Mouse (Mus musculus): ENCODE results near the gene Nfix. TPM values are rescaled to one million over a fixed set of nuclear protein-coding genes. Genes with fewer than 3 reads are reported as not detected.
A peak's percentile ranks its signal among the peaks of the same experiment; 100 is the strongest.

Nfix gene
- polyA plus RNA-seq, 1 experiment, result 1.2 TPM

DNA sequence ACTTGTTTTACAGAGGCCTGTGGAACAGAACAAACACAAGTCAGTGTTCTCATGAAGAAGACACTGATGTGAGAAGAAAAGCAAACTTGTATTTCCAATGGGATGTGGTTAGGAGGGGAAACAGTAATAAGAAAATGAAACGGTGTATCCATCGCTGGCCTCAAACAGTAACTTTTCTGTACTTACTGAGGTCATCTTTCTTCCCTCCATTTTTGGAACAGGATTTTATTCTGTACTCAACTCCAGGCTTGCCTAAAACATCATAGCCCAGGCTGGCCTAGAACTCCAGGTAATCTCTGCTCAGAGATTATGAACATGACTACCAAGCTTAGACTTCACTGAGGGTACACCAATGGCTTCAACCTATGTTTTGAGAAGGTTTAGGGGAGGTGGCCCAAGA, 39.3 kb upstream of the Nfix start:
- Histone ChIP-seq H3K27ac (ENCODE audit: insufficient read depth, low read length) (no peak overlapping the region), H3K9me3 (replicated peaks; ENCODE audit: control insufficient read depth, insufficient read depth, low read length, poor library complexity, severe bottlenecking) (no peaks in the 10 kb centered on the region), H3K36me3 (ENCODE audit: control insufficient read depth, insufficient read depth, low read length, poor library complexity, severe bottlenecking) (peaks cover 72% of the 10 kb centered on the region), H3K9ac (ENCODE audit: low read depth, poor library complexity, severe bottlenecking) (peak overlapping the region; percentile 95), H3K27me3 (ENCODE audit: control insufficient read depth, insufficient read depth, low read length, poor library complexity, severe bottlenecking) (no peaks in the 10 kb centered on the region), H3K4me3 (ENCODE audit: low read depth, low read length) (no peak overlapping the region), H3K4me1 (ENCODE audit: control insufficient read depth, insufficient read depth, low read length) (peaks cover 1% of the 10 kb centered on the region)
- TF ChIP-seq EP300 (IDR thresholded peaks at IDR 0.05; ENCODE audit: insufficient read depth, low read depth, low read length) (no peak), POLR2A (IDR thresholded peaks at IDR 0.05; ENCODE audit: insufficient read depth, low read length) (no peak), CTCF (IDR thresholded peaks at IDR 0.05; ENCODE audit: low read depth, low read length) (no peak)

GRCm38 (mm10) chr8:84838513-84838912, 38.4 kb upstream of the Nfix start:
- Histone ChIP-seq H3K36me3 (ENCODE audit: control insufficient read depth, insufficient read depth, low read length, poor library complexity, severe bottlenecking) (peaks cover 72% of the 10 kb centered on the region), H3K9me3 (replicated peaks; ENCODE audit: control insufficient read depth, insufficient read depth, low read length, poor library complexity, severe bottlenecking) (no peaks in the 10 kb centered on the region), H3K27ac (ENCODE audit: insufficient read depth, low read length) (no peak overlapping the region), H3K9ac (ENCODE audit: low read depth, poor library complexity, severe bottlenecking) (no peak overlapping the region), H3K4me3 (ENCODE audit: low read depth, low read length) (no peak overlapping the region), H3K27me3 (ENCODE audit: control insufficient read depth, insufficient read depth, low read length, poor library complexity, severe bottlenecking) (no peaks in the 10 kb centered on the region), H3K4me1 (ENCODE audit: control insufficient read depth, insufficient read depth, low read length) (peaks cover 1% of the 10 kb centered on the region)
- TF ChIP-seq CTCF (IDR thresholded peaks at IDR 0.05; ENCODE audit: low read depth, low read length), result no peak

- H3K4me3 ChIP-seq (ENCODE audit: low read depth, low read length), result no peak overlapping the region
- H3K27ac ChIP-seq (ENCODE audit: insufficient read depth, low read length), result peak overlapping the region; percentile 32; the same call in 1 of the 2 replicates
- no peak overlapping the region for H3K9ac ChIP-seq (ENCODE audit: low read depth, poor library complexity, severe bottlenecking)
- H3K27me3 ChIP-seq (ENCODE audit: control insufficient read depth, insufficient read depth, low read length, poor library complexity, severe bottlenecking), result no peaks in the 10 kb centered on the region
- TF ChIP-seq CTCF (IDR thresholded peaks at IDR 0.05; ENCODE audit: low read depth, low read length), result no peak
- no peak for TF ChIP-seq POLR2A (IDR thresholded peaks at IDR 0.05; ENCODE audit: insufficient read depth, low read length)
- TF ChIP-seq EP300 (IDR thresholded peaks at IDR 0.05; ENCODE audit: insufficient read depth, low read depth, low read length), result no peak
- peaks cover 1% of the 10 kb centered on the region for H3K4me1 ChIP-seq (ENCODE audit: control insufficient read depth, insufficient read depth, low read length)
- no peaks in the 10 kb centered on the region for H3K9me3 ChIP-seq (replicated peaks; ENCODE audit: control insufficient read depth, insufficient read depth, low read length, poor library complexity, severe bottlenecking)
- peaks cover 67% of the 10 kb centered on the region for H3K36me3 ChIP-seq (ENCODE audit: control insufficient read depth, insufficient read depth, low read length, poor library complexity, severe bottlenecking)
These were observed 37.8 kb upstream of the Nfix start for GRCm38 (mm10) chr8:84837912-84838470.

DNA sequence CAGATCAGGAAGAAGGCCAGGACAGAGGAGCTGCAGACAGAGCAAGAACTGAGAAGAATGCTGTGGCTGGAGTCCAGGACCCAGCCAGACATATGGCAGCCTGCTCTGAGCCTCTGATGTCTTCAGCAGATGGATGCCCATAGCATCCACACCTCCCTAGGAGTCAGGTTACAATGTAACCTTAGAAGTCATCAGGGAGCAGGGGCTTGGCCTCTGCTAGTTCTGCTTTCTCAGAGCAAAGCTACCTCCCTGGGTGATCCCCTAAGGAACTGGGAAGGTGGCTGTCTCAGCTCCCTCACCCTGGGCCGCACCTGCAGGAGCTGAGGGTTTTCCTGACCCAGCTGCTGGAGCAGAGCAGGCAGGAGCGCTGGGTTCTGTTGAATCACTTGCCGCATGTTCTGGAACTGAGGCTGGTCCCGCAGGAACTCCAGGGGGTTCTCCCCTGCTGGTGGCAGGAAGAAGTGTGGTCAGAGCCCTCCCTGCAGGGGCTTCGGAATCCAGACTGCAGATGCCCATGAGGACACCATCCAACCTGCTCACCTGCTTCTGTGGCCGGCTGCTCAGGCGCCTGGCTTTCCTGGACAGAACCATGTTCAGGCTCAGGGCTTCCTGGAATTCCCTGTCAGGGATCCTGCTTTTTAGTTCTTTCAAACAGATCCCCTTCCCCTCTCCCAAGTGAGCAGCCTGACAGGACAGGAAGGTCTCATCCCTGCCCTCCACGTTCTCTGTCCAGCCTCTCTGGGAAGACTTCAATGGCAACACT, 37.2 kb upstream of the Nfix start:
- no peak overlapping the region for H3K9ac ChIP-seq (ENCODE audit: low read depth, poor library complexity, severe bottlenecking)
- peaks cover 61% of the 10 kb centered on the region for H3K36me3 ChIP-seq (ENCODE audit: control insufficient read depth, insufficient read depth, low read length, poor library complexity, severe bottlenecking)

DNA sequence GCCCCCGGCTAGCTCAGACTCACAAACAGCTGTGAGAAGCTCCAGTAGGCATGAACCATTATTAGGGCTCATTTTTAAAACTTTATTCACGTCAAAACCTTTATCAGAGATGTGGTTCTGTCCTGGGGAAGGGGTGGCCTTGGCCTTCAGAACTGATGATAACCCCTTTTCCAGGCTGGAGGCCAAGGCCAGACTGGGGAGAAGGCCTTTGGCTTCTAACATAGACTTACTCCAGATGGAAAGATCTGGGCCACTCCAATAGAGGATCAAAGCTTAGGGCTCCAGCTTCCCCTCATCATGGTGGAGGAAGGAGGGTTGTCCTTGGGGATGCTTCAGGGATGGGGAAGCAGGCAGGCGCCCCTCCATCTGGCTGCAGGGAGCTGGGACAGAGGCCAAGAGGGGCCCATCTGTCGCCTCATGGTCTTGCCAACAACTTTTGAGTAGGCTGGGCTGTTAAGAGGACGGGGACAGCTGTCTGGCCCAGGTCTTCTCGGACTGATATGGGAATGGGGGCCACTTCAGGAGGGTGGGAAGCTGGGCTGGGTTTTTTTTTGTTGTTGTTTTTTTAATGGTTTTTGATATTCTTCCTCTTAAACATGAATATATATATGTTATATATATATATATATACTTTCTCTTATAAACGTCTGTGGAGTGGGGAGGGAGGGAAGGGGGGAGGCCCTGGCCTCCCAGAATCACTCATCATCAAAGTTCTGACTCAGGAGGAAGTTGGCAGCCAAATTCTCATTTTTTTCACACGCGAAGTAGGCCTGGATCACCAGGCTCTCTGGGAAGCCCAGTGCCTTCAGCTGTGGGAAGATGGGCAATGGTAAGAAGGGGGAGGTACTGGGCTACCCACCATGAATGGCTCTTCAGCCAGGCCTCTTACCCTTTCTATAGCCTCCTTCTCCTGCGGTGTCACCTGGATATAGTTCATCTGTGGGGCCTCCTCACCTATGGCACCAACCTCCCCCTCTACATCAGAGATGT, 35.0 kb upstream of the Nfix start:
- H3K4me1 ChIP-seq (ENCODE audit: control insufficient read depth, insufficient read depth, low read length), result peaks cover 1% of the 10 kb centered on the region
- H3K27me3 ChIP-seq (ENCODE audit: control insufficient read depth, insufficient read depth, low read length, poor library complexity, severe bottlenecking), result no peaks in the 10 kb centered on the region
- H3K9ac ChIP-seq (ENCODE audit: low read depth, poor library complexity, severe bottlenecking), result no peak overlapping the region
- H3K9me3 ChIP-seq (replicated peaks; ENCODE audit: control insufficient read depth, insufficient read depth, low read length, poor library complexity, severe bottlenecking), result no peaks in the 10 kb centered on the region
- no peak overlapping the region for H3K27ac ChIP-seq (ENCODE audit: insufficient read depth, low read length)
- H3K4me3 ChIP-seq (ENCODE audit: low read depth, low read length), result no peak overlapping the region
- TF ChIP-seq EP300 (IDR thresholded peaks at IDR 0.05; ENCODE audit: insufficient read depth, low read depth, low read length), result no peak
- H3K36me3 ChIP-seq (ENCODE audit: control insufficient read depth, insufficient read depth, low read length, poor library complexity, severe bottlenecking), result peaks cover 50% of the 10 kb centered on the region

More for the DNA sequence above, 37.2 kb upstream of the Nfix start:
- Histone ChIP-seq H3K27me3 (ENCODE audit: control insufficient read depth, insufficient read depth, low read length, poor library complexity, severe bottlenecking) (no peaks in the 10 kb centered on the region), H3K9me3 (replicated peaks; ENCODE audit: control insufficient read depth, insufficient read depth, low read length, poor library complexity, severe bottlenecking) (no peaks in the 10 kb centered on the region), H3K4me3 (ENCODE audit: low read depth, low read length) (no peak overlapping the region), H3K4me1 (ENCODE audit: control insufficient read depth, insufficient read depth, low read length) (peaks cover 1% of the 10 kb centered on the region), H3K27ac (ENCODE audit: insufficient read depth, low read length) (peak overlapping the region; percentile 32; the same call in 1 of the 2 replicates)
- TF ChIP-seq CTCF (IDR thresholded peaks at IDR 0.05; ENCODE audit: low read depth, low read length) (no peak), EP300 (IDR thresholded peaks at IDR 0.05; ENCODE audit: insufficient read depth, low read depth, low read length) (0 out of 2 replicates have a peak, but pooled peaks have one; percentile 4)

Measured in ES-Bruce4 (cell line).